Mouse (Mus musculus): ENCODE results near the gene Srp9.

GRCm38 (mm10) chr1:182157734-182158133 lies 33.2 kb downstream of the Srp9 start:
- TF ChIP-seq POLR2A (IDR thresholded peaks at IDR 0.05; ENCODE audit: low read depth, low read length) (no peak), CTCF (IDR thresholded peaks at IDR 0.05; ENCODE audit: extremely low read depth, insufficient read depth, insufficient read length, insufficient replicate concordance) (no peak)

Data from spleen, adult 2 months (tissue).